Mouse (Mus musculus): Measurements from ENCODE around the gene Rplp0.

- TF ChIP-seq CTCF (IDR thresholded peaks at IDR 0.05; ENCODE audit: borderline replicate concordance, insufficient read depth, low read length) (no peak), POLR2A (IDR thresholded peaks at IDR 0.05; ENCODE audit: low read depth, low read length) (no peak)
Measured at GRCm38 (mm10) chr5:115569721-115570120, 10.5 kb downstream of the Rplp0 start.
